Mouse (Mus musculus): ENCODE results near the gene Phka1.

- no peak for TF ChIP-seq USF1 (IDR thresholded peaks at IDR 0.05; ENCODE audit: low read depth)
- no peak for TF ChIP-seq MYOG (IDR thresholded peaks at IDR 0.05; ENCODE audit: control insufficient read depth in 1 of 3, insufficient read depth in 1 of 3, insufficient read length in 2 of 3, low read depth in 2 of 3)
- TF ChIP-seq POLR2A (IDR thresholded peaks at IDR 0.05; ENCODE audit: insufficient read length, low read depth) = no peak
- TF ChIP-seq SRF (IDR thresholded peaks at IDR 0.05; ENCODE audit: control insufficient read depth, insufficient read length, low read depth) = no peak
- TF ChIP-seq MAX (IDR thresholded peaks at IDR 0.05; ENCODE audit: low read depth) = no peak
- no peak for TF ChIP-seq POLR2AphosphoS2 (IDR thresholded peaks at IDR 0.05; ENCODE audit: insufficient read length, low read depth)
- TF ChIP-seq TCF12 (IDR thresholded peaks at IDR 0.05; ENCODE audit: insufficient read depth, poor library complexity, severe bottlenecking) = no peak
- no peak for TF ChIP-seq E2F4 (IDR thresholded peaks at IDR 0.05; ENCODE audit: insufficient read depth)
- TF ChIP-seq MYOD1 (IDR thresholded peaks at IDR 0.05; ENCODE audit: control insufficient read depth in 1 of 3, insufficient read length in 2 of 3, low read depth in 2 of 3) = no peak
- no peak for TF ChIP-seq TCF3 (IDR thresholded peaks at IDR 0.05; ENCODE audit: insufficient read length, low read depth)
These were observed 516 bp upstream of the Phka1 start for GRCm38 (mm10) chrX:102644573-102644951.
